Mouse (Mus musculus): Measurements from ENCODE around the gene Mcemp1.

Gene Mcemp1

DNA sequence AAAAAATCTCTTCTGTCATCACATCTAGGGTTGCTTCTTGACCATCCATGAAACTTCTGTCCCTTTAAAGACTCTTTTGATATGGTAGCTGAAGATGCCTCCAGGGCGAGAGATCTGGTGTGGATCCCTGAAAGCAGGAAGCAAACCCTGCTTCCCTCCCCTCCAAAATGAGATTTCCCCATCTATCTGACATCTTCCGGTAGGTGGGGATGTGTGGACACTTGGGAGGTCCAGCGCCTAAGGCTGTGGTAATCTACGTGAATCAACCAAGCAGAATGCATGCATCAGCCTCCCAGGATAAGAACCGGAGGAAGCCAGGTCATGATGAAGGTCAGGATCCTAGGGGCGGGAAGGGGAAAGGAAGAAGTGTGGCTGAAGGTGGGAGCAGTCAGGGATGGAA lies at the start of gene Mcemp1:
Mcemp1 (plus strand) TSS at position 248 of the 400 bp plus-strand sequence.
- DNase-seq (ENCODE audit: low spot score in 2 of 2) = no peak

- DNase-seq (ENCODE audit: low spot score in 2 of 2) = peak; percentile 94 to 97
These were observed 44.2 kb upstream of the Mcemp1 start, which contains the start of the genes Xab2 and Pet100 for GRCm38 (mm10) chr8:3621199-3621970. TSS of gene Xab2 (minus strand) at chr8:3621316. TSS of gene Pet100 (plus strand) at chr8:3621548.

DNA sequence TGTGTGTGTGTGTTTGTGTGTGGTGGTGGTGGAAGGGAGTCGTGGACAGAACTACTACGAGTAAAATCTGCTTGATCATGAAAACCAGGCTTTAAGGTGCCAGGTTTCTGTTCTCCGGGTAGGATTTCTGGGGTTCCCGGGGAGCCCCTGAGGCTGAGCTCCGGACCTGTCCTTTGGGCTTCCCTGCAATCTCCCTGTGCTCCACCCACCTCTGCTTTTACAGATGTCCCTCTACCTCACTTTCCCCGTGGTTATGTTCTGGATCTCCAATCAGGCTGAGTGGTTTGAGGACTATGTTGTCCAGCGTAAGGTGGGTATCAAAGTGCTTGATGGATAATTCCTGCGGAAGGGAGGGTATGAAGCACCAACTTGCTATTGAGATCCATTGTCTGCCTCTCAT lies 43.4 kb upstream of the Mcemp1 start:
- DNase-seq (ENCODE audit: low spot score in 2 of 2) = no peak

DNA sequence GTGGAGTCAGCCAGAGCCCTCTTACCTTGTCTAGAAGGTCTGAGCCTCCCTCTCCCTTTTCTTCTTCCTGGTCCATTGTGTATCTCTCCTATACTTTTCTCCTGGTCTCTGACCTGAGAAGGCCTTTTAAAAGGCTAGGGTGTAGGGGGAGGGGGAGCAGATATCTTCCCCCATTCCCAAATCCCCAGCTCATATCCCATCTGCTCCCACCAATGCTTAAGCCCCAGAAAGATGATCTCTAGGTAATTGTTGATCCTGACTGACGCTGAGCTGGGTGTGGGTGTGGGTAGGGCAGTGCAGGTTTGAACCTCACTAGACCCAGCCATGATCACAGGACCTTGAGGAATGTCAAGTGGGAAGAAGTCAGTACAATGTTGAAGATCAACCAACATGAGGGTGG lies 40.1 kb upstream of the Mcemp1 start, which contains the start of gene Pcp2:
Pcp2 (minus strand) TSS at position 101 of the 400 bp plus-strand sequence.
- DNase-seq (ENCODE audit: low spot score in 2 of 2) = no peak

GRCm38 (mm10) chr8:3626971-3627370 lies 38.6 kb upstream of the Mcemp1 start:
- DNase-seq (ENCODE audit: low spot score in 2 of 2) = no peak

- peak in 1 of 2 experiments; percentile 31 for DNase-seq (ENCODE audit: low spot score in 2 of 2)
These were observed 37.5 kb upstream of the Mcemp1 start for GRCm38 (mm10) chr8:3628014-3628413.

DNA sequence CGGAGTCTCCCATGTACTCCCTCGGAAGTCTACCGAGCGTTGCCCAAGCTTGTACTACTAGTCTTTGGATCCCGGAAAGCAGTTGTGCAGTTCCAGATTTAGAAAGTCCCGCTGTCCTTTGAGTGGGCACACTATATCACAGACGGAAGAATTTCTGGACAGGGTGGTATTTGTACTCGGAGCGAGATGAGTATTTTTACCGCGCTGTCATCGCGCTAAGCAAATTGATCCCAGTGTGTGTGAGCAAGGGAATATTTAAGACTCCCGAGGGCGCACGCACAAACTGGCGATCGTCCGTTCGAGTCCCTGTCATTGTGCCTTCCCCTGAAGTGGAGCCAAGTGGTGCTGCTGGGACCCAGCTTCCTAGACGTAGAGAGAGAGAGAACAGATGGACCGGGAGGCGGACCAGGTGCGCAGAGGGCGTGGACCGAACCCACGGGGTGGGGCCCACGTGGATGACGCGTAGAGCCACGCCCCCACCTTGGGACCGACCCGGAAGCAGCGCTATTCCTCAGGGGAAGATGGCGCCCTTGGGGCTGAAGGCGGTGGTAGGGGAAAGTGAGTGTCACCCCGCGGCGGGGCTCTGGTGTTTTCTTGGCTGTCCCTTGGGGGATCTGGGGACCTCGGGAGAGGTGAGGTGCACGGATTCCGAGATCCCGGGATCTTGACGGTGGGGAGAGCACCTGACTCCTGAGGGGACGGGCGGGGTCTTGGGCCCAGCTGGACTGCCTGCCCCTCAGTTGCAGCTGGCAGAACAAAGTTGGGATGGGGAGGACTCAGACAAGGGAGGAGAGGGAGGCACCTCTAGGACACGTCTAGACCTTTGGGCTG lies 34.7 kb upstream of the Mcemp1 start, which contains the start of gene Stxbp2:
Stxbp2 (plus strand) TSS at position 309 of the 831 bp plus-strand sequence.
- DNase-seq (ENCODE audit: low spot score in 2 of 2) = peak; percentile 70 to 79

GRCm38 (mm10) chr8:3631478-3631875 lies 34.1 kb upstream of the Mcemp1 start:
- no peak for DNase-seq (ENCODE audit: low spot score in 2 of 2)

DNA sequence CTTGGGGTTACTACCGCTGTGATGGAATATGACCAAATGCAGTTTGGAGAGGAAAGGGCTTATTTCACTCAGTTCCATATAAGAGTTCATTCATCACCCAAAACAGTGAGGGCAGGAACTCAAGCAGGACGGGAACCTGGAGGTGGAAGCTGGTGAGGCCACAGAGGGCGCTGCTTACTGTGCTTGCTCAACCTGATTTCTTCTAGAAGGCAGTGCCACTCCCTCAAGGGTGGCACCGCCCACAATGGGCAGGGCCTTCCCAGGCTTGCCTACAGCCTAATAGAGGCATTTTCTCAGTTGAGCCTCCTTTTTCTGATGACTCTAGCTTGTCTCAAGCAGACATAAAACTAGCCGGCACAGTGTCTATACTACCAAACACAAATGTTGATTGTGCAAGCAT lies 19.8 kb upstream of the Mcemp1 start:
- peak in 1 of 2 experiments; percentile 42 for DNase-seq (ENCODE audit: low spot score in 2 of 2)

DNA sequence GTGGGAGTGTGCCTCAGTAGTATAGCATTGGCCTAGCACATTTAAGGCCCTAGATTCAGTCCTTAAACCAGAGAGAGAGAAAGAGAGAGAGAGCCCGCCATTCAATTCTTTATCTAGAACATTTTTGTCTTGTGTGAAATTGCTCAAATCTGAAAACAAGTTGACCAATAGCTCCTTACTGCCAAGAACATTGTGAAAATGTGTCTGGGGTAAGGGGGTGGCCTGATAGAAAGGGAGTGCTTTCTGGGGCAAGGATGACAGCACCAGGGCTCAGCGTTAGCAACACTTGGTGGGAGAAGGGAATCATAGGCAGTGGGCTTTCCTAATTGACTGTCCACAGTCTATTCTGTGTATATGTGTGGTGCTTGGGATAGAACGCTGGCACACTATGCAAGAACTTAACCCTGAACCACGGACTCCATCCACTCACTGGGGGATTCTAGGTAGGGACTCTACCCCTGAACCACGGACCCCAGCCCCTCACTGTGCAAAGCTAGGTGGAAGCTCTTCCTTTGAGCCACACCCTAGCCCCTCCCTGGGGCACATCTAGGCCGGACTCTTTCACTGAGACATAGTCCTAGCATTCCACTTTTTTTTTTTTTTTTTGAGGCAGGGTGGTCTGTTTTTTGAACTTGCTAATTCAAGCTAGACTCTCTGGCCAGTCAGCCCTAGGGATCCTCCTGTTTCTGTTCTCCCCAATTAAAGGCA lies 18.6 kb upstream of the Mcemp1 start:
- no peak for DNase-seq (ENCODE audit: low spot score in 2 of 2)

DNA sequence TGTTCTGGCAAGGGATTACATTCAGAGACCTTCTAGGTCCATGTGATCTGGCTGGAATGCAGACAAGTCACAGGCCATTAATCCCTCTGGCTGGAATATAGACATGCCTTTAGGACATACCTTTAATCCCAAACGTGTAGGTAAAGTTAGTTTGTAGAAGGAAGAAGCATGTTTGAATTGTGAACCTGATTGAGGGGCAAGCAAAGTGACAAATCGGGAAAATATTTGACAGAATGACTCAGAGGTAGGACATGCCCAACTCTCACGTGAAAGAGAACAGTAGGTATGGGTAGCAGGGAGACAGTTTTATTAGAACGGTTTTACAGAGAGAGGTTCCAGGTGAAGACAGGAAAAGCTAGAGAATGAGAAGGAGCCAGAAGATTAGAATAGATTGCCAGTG lies 18.0 kb upstream of the Mcemp1 start:
- DNase-seq (ENCODE audit: low spot score in 2 of 2) = no peak

- DNase-seq (ENCODE audit: low spot score in 2 of 2) = no peak
These were observed 17.3 kb upstream of the Mcemp1 start for GRCm38 (mm10) chr8:3648268-3648667.

- DNase-seq (ENCODE audit: low spot score in 2 of 2) = no peak
These were observed 16.6 kb upstream of the Mcemp1 start for GRCm38 (mm10) chr8:3648990-3649389.

DNA sequence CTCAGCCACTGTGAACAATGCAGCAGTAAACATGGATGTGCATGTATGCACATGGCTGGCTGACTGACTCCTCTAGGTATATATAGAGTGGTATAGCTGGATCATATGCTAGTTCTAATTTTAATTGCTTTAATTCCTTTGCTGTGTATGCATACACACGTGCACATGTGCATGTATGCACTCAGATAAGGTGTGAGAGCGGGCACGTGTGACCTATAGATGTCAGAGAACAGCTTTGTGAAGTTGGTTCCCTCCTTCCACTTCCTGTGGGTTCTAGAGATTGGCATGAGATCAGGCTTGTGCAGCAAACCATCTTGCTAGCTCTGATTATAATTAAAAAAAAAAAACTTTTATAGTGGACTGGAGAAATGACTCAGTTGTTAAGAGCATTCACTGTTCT lies 12.7 kb upstream of the Mcemp1 start:
- no peak for DNase-seq (ENCODE audit: low spot score in 2 of 2)

GRCm38 (mm10) chr8:3654726-3655508 lies 10.6 kb upstream of the Mcemp1 start:
- no peak for DNase-seq (ENCODE audit: low spot score in 2 of 2)

- DNase-seq (ENCODE audit: low spot score in 2 of 2) = no peak
These were observed 10.0 kb upstream of the Mcemp1 start, which contains the start of gene Retn for GRCm38 (mm10) chr8:3655526-3655925. TSS of gene Retn (plus strand) at chr8:3655770.

DNA sequence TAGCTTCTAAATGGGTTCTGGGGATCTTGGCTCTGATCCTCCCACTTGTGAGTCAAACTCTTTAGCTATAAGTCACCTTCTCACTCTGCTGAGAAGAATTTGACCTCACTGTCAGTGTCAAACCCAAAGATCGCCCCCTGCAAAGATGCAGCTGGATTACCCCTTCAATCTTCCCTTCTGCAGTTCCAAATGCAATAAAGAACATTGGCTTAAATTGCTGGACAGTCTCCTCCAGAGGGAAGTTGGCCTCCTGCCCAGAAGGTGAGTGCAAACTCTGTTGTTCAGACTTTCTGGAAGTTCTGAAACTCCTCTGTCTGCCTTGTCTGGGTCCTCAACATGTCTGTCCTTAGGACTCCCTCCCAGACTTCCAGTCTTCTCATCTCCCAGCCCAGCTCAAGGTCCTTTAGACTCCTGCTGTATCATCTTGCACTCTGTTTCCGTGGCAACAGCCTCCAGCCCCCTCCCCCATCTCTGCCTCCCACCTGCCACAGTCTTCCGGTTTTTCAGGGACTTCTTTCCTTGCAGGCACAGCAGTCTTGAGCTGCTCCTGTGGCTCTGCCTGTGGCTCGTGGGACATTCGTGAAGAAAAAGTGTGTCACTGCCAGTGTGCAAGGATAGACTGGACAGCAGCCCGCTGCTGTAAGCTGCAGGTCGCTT lies 8.7 kb upstream of the Mcemp1 start:
- no peak for DNase-seq (ENCODE audit: low spot score in 2 of 2)

DNA sequence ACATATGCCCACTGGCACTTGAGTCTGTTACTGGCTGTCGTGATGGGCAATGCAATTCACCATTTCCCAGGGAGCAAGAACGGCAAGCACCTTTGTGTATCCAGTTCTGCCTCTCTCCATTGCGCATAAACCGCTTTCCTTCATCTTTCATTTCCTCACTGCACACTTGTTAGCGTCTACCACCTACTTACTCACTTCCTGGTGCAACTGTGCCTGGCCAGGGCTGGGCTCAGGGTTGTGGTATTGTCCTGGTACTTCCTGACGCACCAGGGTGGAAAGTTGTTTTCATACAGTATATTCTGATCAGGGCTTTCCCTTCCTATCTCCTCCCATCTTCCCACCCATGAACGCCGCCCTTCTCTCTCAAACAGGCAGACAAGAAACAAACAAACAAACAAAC lies 4.7 kb upstream of the Mcemp1 start:
- no peak for DNase-seq (ENCODE audit: low spot score in 2 of 2)

- DNase-seq (ENCODE audit: low spot score in 2 of 2) = no peak
These were observed 1.1 kb upstream of the Mcemp1 start for GRCm38 (mm10) chr8:3664405-3664804.

GRCm38 (mm10) chr8:3670388-3670787 lies 4.8 kb downstream of the Mcemp1 start:
- DNase-seq (ENCODE audit: low spot score in 2 of 2) = no peak
